Mouse (Mus musculus): ENCODE results near the gene Atp5f1.
"Not testable (repeated sequence)": the region's sequence is repeated elsewhere in the genome, so short reads cannot be mapped to it uniquely, and the experiment has no call there.

Gene Atp5f1

DNA sequence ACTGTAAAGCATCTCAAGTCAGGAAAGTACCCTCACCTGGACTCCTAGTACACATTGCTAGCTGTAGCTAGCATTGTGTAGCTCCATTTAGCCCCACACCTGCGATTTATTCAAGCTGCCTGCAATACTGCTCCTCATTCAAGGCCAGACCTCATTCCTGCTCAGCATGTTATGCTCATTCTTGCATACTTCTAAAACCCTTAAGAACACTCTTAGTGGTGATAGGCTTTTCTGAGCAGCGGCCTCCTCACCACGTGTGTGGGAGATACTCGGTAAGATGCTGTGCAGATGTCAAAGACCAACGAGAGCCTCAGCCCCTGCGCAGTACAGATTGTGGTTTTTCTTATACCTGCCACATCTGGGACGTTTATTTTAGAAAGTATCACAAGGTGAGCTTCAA is 30.1 kb downstream of the Atp5f1 start:
- DNase-seq (ENCODE audit: low spot score), result no peak

DNA sequence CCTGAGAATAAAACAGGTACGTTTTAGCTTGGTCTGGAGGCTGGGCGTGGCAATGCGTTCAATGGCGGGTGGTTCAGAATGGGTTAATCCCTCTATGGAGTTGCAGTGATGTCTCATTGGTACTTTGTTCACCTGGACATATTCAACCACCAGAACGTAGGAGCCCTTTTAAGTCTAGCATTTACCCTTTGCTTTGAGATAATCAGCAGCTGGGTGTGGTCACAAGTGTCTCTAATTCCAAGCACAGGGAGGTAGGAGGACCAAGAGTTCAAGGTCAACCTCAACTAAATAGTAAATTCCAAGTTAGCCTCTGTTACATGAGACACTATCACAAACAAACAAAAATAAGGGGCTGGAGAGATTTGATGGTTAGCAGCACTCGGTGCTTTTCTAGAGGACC is 31.1 kb downstream of the Atp5f1 start:
- no peak for DNase-seq (ENCODE audit: low spot score)

GRCm38 (mm10) chr3:105928195-105928569 is 31.7 kb downstream of the Atp5f1 start:
- no peak for DNase-seq (ENCODE audit: low spot score)

GRCm38 (mm10) chr3:105927561-105928194 is 32.2 kb downstream of the Atp5f1 start:
- DNase-seq (ENCODE audit: low spot score), result no peak

GRCm38 (mm10) chr3:105924616-105925015 is 35.3 kb downstream of the Atp5f1 start:
- no peak for DNase-seq (ENCODE audit: low spot score)

GRCm38 (mm10) chr3:105921959-105922358 is 37.9 kb downstream of the Atp5f1 start:
- no peak for DNase-seq (ENCODE audit: low spot score)

DNA sequence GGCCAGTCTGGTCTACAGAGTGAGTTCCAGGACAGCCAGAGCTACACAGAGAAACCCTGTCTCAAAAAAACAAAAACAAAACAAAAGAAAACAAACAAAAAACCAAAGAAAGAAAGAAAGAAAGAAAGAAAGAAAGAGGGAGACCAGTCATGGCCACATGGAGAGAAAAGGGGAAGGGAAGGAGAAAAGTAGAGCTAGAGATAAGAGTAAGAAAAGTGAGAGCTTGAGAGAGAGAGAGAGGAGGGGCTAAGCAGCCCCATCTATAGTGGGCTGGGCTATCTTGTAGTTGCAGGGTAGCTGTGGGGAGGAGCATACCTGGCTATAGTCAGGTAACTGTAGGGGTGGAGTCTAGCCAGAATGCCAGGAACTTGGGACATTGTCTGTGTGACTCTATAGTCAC is 39.2 kb downstream of the Atp5f1 start:
- not testable (repeated sequence) for DNase-seq (ENCODE audit: low spot score)

DNA sequence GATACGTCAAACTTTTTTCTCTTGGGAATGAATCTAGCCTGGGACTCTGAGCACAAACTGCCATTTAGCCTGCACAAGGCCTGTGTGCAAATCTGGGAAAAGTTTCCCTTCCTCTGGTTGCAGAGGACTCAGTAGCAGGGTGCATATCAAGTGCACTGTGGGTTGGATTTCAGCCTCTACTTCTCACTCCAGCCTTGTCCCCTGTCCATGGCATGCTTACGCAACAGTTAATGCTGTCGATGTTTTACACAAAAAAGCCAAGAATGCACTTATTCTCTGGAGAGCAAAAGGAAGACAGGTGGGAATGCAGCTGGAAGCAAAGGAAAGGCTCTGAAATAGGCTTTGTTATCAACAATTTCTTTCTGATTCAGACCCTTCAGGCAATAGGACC is 41.5 kb downstream of the Atp5f1 start:
- DNase-seq (ENCODE audit: low spot score), result no peak

DNA sequence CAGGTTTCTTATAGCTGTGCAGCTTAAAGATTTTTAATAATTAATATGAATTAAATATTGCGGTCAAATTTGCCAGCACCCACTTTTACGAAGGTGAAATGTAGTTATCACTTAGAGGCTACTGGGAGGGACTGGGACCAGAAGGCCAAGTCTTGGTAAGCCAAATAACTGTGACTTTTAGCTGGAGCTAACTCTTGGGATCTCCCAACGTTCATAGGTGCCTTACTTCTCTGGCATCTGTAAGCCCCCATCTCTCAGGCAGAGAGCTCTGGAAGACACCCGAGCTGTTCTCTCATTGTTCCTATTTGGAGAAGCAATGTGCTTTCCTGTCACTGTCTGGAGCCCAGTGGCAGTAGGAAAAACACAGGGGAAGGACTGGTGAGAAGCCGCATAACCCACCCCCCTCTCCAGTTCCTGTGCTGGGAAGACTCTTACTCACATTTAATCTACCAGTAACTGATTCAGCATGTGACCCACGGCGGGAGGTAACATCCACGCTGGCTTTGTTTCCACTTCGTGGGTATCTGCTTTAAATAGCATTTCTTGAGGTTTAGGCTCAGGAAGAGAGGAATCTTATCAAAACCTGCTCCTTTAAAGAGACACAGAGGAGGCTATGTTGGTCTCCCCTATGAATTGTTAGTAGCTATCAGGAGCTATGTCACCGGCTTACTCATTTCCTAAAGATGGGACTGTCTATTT is 42.1 kb downstream of the Atp5f1 start:
- no peak for DNase-seq (ENCODE audit: low spot score)

- not testable (repeated sequence) for DNase-seq (ENCODE audit: low spot score)
Measured at GRCm38 (mm10) chr3:105916455-105916854, 43.4 kb downstream of the Atp5f1 start.

- no peak for DNase-seq (ENCODE audit: low spot score)
Measured at GRCm38 (mm10) chr3:105915281-105915680, 44.6 kb downstream of the Atp5f1 start.

GRCm38 (mm10) chr3:105913839-105914681 is 45.8 kb downstream of the Atp5f1 start:
- no peak for DNase-seq (ENCODE audit: low spot score)

DNA sequence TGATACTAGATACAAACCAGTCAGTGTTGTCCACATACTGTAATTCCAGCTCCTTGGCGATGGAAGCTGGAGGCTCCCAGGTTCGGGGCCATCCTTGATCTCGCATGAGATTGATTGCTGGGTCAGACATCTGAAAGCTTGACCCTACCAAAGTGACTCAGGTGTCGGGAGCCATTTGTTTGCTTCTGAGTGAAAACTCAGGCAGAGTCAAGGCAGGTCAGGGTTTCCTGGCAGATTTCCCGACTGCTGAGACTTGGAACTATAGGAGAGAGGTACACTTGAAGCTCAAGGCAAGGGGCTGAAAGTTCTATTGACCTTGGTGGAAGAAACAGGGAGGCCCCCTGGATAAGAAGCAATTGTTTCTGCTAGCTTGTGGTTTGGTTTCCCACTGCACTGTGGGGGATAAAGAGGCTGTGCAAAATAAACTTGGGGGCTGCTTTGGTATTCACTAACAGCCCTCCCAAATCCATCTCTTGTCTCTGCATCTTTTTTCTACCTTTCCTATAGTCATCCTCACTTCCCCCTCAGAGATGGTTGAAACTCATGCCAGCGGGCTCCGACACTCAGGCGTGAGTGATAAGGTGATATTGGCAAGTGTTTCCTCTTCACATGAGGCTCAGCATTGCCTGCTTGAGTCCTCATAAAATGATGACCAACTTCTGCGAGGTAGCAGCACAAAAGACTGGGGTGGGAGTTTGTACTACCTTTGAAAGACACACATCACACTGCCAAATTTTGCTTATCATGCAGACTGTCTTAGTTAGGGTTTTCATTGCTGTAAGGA is 47.6 kb downstream of the Atp5f1 start:
- DNase-seq (ENCODE audit: low spot score), result no peak

DNA sequence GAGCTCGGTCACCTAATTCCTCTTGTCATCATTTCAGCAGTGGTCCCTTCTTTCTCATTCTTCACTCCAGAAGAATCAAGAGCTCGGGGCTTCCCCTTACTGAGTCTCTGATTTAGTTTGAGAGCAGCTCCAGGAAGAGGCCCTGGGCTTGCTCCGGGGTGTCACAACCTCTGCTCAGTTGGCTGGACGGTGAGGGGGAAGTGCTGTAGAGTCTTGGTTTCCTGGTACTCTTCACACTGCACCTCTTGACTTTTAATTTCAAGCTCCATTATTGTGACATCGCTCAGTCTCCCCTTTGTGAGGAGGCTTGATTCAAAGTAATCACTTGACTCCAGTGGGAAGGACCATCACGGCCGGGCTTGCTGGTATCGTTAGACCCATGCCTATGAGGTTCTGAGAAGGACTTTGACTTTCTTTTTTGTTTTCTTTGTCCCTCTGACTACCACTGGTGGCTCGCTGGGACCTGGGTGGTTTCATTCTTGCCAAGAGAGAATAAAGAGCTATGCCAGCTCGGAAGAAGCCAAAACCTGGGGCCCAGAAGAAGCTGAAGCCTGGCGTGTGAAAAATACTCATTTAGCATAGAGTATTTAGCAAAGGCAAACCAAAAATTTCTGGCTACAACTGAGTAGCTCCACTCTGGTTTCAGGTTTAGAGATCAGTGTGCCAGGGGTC is 49.2 kb downstream of the Atp5f1 start:
- DNase-seq (ENCODE audit: low spot score), result no peak

- no peak for DNase-seq (ENCODE audit: low spot score)
Measured at GRCm38 (mm10) chr3:105908976-105909375, 50.9 kb downstream of the Atp5f1 start.

GRCm38 (mm10) chr3:105907956-105908655 is 51.8 kb downstream of the Atp5f1 start:
- DNase-seq (ENCODE audit: low spot score), result no peak

DNA sequence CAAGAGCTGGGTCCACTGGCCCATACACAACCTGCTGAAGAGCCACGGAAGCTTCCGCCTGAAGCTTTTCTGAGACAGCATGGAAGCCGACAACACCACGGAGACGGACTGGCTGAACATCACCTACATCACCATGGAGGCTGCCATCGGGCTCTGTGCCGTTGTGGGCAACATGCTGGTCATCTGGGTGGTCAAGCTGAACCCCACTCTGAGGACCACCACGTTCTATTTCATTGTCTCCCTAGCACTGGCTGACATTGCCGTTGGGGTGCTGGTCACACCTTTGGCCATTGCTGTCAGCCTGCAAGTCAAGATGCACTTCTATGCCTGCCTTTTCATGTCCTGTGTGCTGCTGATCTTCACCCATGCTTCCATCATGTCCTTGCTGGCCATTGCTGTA is 55.2 kb downstream of the Atp5f1 start:
- no peak for DNase-seq (ENCODE audit: low spot score)

GRCm38 (mm10) chr3:105904213-105904612 is 55.7 kb downstream of the Atp5f1 start:
- DNase-seq (ENCODE audit: low spot score), result no peak

GRCm38 (mm10) chr3:105901468-105901867 is 58.4 kb downstream of the Atp5f1 start:
- no peak for DNase-seq (ENCODE audit: low spot score)

DNA sequence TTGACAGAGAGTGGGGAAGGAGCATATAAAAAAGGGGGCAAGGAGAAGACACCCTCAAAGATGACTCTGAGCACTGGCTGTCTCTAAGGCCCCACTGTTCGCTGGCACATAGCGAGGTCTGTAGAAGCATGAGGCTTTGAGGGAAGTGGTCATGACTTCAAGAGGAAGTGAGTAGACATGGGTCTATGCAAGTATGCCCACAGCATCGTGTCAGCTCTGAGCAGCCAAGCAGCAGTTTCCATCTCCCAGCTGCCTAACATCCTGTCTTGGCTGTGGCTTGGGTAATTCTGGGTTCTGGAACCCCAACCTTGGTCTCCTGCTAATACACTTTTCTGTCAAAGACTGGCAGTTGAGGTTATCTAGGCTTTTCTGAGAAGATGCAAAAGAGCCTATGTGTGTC is 59.2 kb downstream of the Atp5f1 start:
- DNase-seq (ENCODE audit: low spot score), result peak; percentile 23

DNA sequence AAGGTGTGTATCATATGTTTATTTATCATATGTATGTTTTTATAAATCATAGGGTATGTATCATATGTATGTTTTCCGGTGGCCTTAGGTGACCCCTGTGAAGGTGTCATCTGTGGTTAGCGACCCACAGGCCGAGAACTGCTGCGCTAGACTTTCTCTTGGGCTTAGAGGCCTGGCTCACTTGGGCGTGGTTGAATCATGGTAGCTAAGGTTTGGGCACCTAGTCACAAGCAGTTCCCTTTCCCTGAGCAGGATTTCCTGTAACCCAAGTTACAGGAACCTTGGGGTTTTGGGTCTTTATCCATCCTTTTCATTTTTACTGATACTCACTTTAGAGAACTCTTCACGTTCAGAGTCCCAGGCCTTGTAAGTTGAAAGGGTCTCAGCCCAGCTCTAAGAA is 59.6 kb downstream of the Atp5f1 start:
- DNase-seq (ENCODE audit: low spot score), result no peak

All from spleen, adult 12 weeks (tissue).